9 mouse cellular contexts compared by ENCODE assay signal in the genomic region with DNA sequence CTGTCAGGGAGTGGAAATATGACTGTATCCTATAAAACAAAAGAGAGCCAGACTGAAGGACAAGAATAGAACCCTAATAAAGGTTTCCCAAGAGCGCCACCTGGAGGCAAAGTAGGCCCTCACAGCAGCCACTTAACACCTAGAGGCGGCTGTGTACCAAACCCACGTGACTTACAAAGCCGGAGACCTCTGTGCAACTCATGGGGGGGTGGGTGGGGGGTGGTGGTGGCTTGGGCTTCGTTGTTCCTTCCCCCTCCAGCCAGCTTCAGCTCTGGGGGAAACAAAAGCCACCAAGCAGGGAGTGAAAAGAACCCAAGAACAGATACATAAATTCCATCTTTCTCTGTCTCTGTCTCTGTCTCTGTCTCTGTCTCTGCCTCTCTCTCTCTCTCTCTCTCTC. TPM values are rescaled to one million over a fixed set of nuclear protein-coding genes. Genes with fewer than 3 reads are reported as not detected.
DNase-seq lines count a peak whose midpoint lies in the region; ATAC-seq lines count a peak whose summit lies in the region.
"Had no signal": no experiment of that assay in that cellular context is flagged by ENCODE, and none has a peak within 500 bp of the region (broad histone marks: within the 10 kb centered on the region; RNA-seq: fewer than 3 reads in every experiment).

No protein-coding gene starts in this region.

- H3K27ac ChIP-seq in forebrain, embryonic 11.5 days (ENCODE audit: low read depth, low read length), result no peak overlapping the region
- no peak overlapping the region for H3K27ac ChIP-seq in forebrain, embryonic 15.5 days (replicated peaks)

- H3K9me3 ChIP-seq in forebrain, embryonic 11.5 days (ENCODE audit: control insufficient read depth, low read length), result no peaks in the 10 kb centered on the region; the same call in 1 of the 2 replicates
- no peaks in the 10 kb centered on the region for H3K9me3 ChIP-seq in forebrain, embryonic 15.5 days

- ATAC-seq in forebrain, embryonic 11.5 days (replicated peaks; ENCODE audit: low FRiP score), result no peak
- ATAC-seq in forebrain, embryonic 15.5 days (replicated peaks), result no peak
- peak; percentile 81 for ATAC-seq in megakaryocyte, adult 5-6 weeks (ENCODE audit: poor library complexity, severe bottlenecking)

- no peak overlapping the region for H3K9ac ChIP-seq in forebrain, embryonic 11.5 days (ENCODE audit: low read length)
- no peak overlapping the region for H3K9ac ChIP-seq in forebrain, embryonic 15.5 days (replicated peaks)

- H3K36me3 ChIP-seq in forebrain, embryonic 11.5 days (ENCODE audit: control insufficient read depth, insufficient read depth, low read length), result no peaks in the 10 kb centered on the region
- H3K36me3 ChIP-seq in forebrain, embryonic 15.5 days, result no peaks in the 10 kb centered on the region

- no peaks in the 10 kb centered on the region for H3K4me1 ChIP-seq in forebrain, embryonic 11.5 days (replicated peaks; ENCODE audit: control insufficient read depth, insufficient read depth, low read length)
- H3K4me1 ChIP-seq in forebrain, embryonic 15.5 days, result no peaks in the 10 kb centered on the region

- H3K27me3 ChIP-seq in forebrain, embryonic 11.5 days (ENCODE audit: control insufficient read depth, insufficient read depth, low read length), result no peaks in the 10 kb centered on the region
- H3K27me3 ChIP-seq in forebrain, embryonic 15.5 days, result no peaks in the 10 kb centered on the region

- H3K4me2 ChIP-seq in forebrain, embryonic 11.5 days (ENCODE audit: low read depth, low read length, severe bottlenecking), result no peak overlapping the region
- H3K4me2 ChIP-seq in forebrain, embryonic 15.5 days (replicated peaks), result no peak overlapping the region

- intact Hi-C loops in heart, postnatal 14 days (cut with DNase I), result loop anchor here (1.0 to 2.0 kb wide), 4 partner anchors 58 to 204 kb away; no protein-coding TSS in a partner anchor

- DNase-seq in forebrain, embryonic 11.5 days (ENCODE audit: low spot score), result peak; percentile 82
- DNase-seq in adrenal gland, postnatal 4 days (ENCODE audit: low spot score in 2 of 2), result peak; percentile 39 to 72
- peak; percentile 26 for DNase-seq in fibroblast of lung, adult 2 months (ENCODE audit: low read depth)
- peak; percentile 90 to 93 for DNase-seq in heart, postnatal 14 days
- DNase-seq in layer of hippocampus, adult 9-10 months (ENCODE audit: low spot score), result peak; percentile 74
- peak; percentile 76 to 83 for DNase-seq in spleen, postnatal 36 days (ENCODE audit: low spot score in 2 of 2)

- no peak overlapping the region for H3K4me3 ChIP-seq in forebrain, embryonic 11.5 days (ENCODE audit: low read depth, low read length)
- H3K4me3 ChIP-seq in forebrain, embryonic 15.5 days, result no peak overlapping the region

- WGBS in forebrain, embryonic 11.5 days, result 1% methylated on average over 5 of the region's 5 CpGs
- 2% methylated on average over 5 of the region's 5 CpGs for WGBS in forebrain, embryonic 15.5 days

RNA-seq across cellular contexts. Expression of a gene that starts 6.6 kb away (rescaled TPM):
- not detected in 2 replicates for polyA plus RNA-seq in forebrain, embryonic 11.5 days (2014; fragmentation: Nextera tagmentation; extraction: Ambion mirVana)
- not detected in 2 replicates for polyA plus RNA-seq in forebrain, embryonic 15.5 days (2015; fragmentation: Nextera tagmentation; extraction: Ambion mirVana)
- 1 to 10 TPM; 3.8 to 4.7 TPM for total RNA-seq in adrenal gland, postnatal 4 days (2021)
- under 1 TPM in 1 of 2 experiments, not detected in 1; 0.39 TPM for total RNA-seq in heart, postnatal 14 days (2021)
- not detected in 2 replicates for total RNA-seq in megakaryocyte, adult 5-6 weeks (2015)
- total RNA-seq in megakaryocyte, adult 5-6 weeks (2017), result not detected in 2 replicates
- polyA plus RNA-seq: neural tube, embryonic 14.5 days had no signal

RNA-seq across cellular contexts. Expression of a gene that starts 12.5 kb away (rescaled TPM):
- polyA plus RNA-seq in forebrain, embryonic 11.5 days (2014; fragmentation: Nextera tagmentation; extraction: Ambion mirVana), result 165 and 166 TPM in 2 replicates
- polyA plus RNA-seq in forebrain, embryonic 15.5 days (2015; fragmentation: Nextera tagmentation; extraction: Ambion mirVana), result 90.0 and 97.2 TPM in 2 replicates
- 100 to 1,000 TPM; 118 to 119 TPM for total RNA-seq in adrenal gland, postnatal 4 days (2021)
- 10 to 100 TPM; 38.0 to 38.4 TPM for total RNA-seq in heart, postnatal 14 days (2021)
- total RNA-seq in megakaryocyte, adult 5-6 weeks (2015), result 62.4 and 71.7 TPM in 2 replicates
- 35.4 and 36.0 TPM in 2 replicates for total RNA-seq in megakaryocyte, adult 5-6 weeks (2017)

RNA-seq across cellular contexts. Expression of a gene that starts 17.2 kb away (rescaled TPM):
- 5.0 and 7.0 TPM in 2 replicates for polyA plus RNA-seq in forebrain, embryonic 11.5 days (2014; fragmentation: Nextera tagmentation; extraction: Ambion mirVana)
- polyA plus RNA-seq in forebrain, embryonic 15.5 days (2015; fragmentation: Nextera tagmentation; extraction: Ambion mirVana), result 5.3 and 5.4 TPM in 2 replicates
- 10 to 100 TPM; 11.4 to 24.2 TPM for total RNA-seq in adrenal gland, postnatal 4 days (2021)
- total RNA-seq in heart, postnatal 14 days (2021), result 10 to 100 TPM; 27.1 to 30.5 TPM
- total RNA-seq in megakaryocyte, adult 5-6 weeks (2015), result not detected in 2 replicates
- total RNA-seq in megakaryocyte, adult 5-6 weeks (2017), result not detected in 2 replicates

Comparison
In these comparisons a context has a peak if more than half of its experiments do, and no peak if none do; other contexts are left out.
1. DNase-seq: peak in every context shown above with its lines; median percentile 92 in heart, postnatal 14 days; 82 in forebrain, embryonic 11.5 days; 80 in spleen, postnatal 36 days; 74 in layer of hippocampus, adult 9-10 months; 56 in adrenal gland, postnatal 4 days; 26 in fibroblast of lung, adult 2 months.
2. RNA of a gene that starts 17.2 kb away (total RNA-seq): 27.1 to 30.5 TPM in heart, postnatal 14 days and 11.4 to 24.2 TPM in adrenal gland, postnatal 4 days; not detected in megakaryocyte, adult 5-6 weeks; every median in the first group is over 10 times any median in the second.